Mouse (Mus musculus): ENCODE measurements at regions not wholly inside any gene's neighbourhood (a gene's known extent, or its start where the extent isn't known, plus 50 kb on each side); places are given as distances from the start of the nearest gene placed in this dataset.
"Not testable (repeated sequence)": the region's sequence is repeated elsewhere in the genome, so short reads cannot be mapped to it uniquely, and the experiment has no call there.

DNA sequence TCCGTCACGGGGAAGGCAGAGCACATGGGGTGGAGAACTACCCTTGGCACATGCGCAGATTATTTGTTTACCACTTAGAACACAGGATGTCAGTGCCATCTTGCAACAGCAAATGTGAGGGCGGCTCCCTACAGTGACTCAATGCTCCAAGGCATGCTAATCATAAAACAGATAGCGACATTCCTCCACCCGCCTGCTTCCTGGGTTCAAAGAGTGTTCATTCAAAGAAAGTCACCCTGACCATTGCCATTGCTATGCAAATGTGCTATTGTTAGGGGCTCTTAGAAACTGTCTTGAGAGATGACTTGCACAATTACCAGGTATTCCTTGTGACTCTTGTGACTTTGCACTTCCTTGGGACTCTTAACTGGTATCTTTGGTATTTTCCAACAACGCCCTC, 104.1 kb downstream of the H2al2a start:
- not testable (repeated sequence) for DNase-seq

DNA sequence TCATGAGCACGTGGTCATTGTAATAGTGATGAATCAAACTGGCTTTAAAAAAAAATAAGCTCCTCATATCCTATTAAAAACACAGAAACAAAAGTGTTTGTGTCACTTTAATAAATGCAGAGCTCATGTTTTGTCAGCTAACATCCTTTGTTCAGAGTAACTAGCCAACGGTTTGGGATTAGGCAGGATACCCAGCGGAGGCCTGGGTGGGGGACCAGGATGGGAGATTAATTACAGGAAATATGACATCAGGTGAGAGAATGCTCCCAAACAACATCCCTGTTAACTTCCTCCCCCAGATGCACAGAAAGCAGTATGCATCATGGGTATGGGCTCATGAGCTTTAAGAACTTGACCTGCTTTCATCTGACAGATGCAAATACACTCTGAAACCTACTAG, 109.1 kb downstream of the H2al2a start:
- DNase-seq, result no peak

DNA sequence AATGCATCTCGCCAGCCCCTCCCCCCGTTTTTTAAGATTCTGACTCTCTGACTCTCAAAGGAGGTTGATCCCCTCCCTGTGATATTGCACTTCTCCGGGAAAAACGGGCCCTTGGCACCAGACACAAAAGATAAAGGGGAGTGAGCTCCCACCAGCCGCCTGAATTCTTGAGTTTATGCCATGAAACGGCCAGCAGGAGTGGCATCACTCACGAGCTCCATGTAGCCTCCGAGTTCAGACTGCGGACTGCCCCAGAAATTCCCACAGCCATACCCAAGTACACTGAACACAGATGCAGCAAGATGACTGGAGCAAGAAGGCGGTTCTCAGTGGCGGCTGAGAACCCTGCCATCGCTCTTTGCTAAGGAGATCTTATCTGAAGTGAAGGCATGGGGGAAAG, 114.4 kb downstream of the H2al2a start:
- DNase-seq, result no peak

GRCm38 (mm10) chr2:17880800-17881717, 115.7 kb downstream of the H2al2a start:
- no peak for DNase-seq

DNA sequence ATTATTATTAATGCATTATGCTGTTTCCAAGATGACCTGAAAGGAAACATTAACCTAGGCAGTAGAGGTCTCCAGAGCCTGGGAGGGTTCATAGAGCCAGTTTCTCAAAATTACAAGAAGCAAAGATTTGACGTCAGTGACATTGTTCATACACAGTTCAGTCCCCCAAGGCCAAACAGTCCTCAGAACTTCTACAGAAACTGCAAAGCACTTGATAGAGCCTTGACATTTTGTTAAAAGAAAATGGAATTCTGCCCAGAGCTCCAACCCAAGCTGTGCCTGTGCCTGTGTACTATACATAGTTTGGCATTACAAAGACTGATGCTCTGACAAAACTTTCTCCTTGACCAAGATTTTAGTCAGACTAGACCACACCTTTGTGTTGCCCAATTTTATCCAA, 118.9 kb downstream of the H2al2a start:
- no peak for DNase-seq

DNA sequence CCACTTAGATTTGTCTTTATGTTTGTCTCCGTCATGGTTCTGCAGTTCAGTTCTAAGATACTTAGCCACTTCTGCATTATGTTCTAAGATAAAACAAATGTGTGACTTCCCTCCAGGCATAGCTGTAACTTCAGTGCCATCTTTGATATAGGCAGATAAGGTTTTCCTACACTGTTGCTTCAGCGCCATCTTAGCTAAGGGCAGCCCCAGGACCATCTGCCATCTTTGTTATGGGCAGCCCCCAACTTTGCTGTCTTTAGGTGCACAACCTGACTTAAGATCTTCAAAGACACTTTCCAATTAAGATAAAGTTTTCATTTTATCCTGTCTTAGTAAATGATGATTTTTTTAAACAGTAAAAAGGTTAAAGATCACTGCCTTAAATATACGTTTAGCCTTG, 119.8 kb downstream of the H2al2a start:
- no peak for DNase-seq

DNA sequence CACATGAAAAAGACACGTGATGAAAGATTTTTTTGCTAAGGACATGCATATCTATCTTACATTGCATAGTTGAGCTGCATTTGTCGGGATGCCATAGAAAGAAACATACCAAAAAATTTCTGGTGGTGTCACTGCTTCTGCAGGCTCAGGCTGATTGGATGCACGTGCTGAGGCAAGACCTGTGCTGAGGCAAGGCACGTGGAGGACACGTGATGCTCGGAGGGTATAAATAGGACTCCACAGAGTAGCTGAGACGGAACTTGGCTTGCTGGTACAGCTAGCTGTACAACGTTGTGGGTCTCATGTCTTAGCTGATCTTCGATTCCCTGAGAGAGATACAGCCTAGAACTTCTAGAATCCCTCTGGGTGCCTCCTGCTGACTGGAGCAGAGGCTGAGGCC, 120.6 kb downstream of the H2al2a start:
- no peak for DNase-seq

DNA sequence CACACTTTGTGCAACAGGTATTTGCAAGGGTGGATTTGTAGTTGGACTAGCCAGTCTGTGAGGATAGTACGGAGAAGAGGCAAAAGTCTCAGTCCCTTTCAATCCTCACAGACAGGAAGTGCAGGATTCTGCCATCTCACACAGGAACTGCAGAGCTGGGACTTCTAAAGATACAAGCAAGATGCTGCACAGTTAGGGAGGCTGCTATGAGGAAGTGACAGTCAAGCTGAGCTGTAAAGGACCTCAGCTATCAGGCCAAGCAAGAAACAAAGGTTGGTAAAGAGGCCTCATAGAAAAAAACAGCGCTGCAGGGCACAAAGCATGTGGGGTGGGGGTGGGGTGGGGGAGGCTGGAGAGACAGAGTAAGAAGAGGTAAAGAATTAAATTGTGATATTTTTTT, 126.2 kb downstream of the H2al2a start:
- DNase-seq, result no peak

DNA sequence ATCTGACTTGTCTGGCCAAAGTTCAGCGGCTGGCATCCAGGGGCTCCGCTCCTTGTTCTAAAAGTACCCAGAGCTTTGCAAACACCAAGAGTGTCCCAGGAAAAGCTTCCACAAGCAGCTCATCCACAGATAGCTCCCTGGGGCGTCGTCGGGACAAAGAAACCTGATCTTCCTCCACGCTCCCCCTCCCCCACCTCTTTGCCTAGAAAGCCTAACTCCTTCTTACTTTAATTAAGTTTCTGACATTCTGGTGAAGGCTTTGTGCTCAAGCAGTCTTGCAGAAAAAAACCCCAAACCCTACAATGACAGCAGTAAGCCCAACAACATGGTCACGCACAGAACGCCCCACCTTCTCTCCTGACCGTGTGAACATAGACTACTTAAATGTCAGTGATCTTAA, 128.6 kb downstream of the H2al2a start:
- no peak for DNase-seq

DNA sequence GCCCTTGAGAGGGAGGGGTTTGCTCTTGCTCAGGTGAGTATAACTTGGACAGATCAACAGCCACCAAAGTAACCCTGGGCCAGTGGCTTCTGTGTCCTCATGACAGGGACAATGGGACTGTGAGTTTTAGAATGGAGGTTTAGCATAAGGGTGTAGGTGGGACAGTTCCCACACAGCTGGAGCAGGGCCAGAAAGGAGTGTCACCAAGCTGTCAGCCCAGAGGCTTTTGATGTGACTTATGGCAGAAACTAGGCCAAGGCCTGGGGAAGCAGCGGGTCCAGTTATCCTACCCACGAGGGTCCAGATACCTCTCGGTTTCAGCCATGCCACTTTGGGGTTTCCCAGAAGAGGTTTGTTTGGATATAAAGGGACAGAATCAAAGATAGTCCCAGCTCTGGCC, 129.4 kb downstream of the H2al2a start:
- no peak for DNase-seq

DNA sequence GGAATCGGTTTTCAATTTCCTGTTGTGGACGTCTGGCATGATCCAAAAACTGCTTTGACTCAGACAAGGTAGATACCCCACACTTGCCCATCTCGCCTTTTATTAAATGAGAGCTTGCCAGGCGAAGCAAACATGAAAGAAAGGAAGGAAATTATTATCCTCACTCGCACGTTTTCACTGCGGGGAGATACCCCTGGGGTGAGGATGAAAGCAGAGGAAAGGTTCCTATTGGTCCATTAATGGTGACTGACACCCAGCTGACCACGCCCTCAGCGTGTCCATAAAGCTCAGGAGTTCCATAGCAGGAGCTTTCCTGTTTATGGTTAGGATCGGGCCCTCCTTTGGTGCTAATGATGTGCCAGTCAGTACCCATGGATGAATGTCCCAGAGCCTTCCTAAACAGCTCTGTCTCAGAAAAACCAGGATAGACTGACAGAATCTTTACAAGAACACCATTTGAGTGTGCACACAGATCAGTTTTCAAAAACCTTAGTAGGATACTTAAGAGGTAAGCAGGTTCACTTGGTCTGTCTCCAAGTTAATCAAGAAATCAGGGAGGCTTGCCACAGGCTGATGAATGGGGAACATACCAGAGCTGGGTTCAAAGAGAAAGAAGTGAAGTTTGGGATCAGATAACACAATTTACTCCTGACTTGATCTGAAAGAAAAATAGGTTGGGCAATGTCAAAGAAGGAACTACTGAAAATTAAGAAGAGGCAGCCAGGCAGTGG, 130.7 kb upstream of the Nebl start:
- no peak for DNase-seq

DNA sequence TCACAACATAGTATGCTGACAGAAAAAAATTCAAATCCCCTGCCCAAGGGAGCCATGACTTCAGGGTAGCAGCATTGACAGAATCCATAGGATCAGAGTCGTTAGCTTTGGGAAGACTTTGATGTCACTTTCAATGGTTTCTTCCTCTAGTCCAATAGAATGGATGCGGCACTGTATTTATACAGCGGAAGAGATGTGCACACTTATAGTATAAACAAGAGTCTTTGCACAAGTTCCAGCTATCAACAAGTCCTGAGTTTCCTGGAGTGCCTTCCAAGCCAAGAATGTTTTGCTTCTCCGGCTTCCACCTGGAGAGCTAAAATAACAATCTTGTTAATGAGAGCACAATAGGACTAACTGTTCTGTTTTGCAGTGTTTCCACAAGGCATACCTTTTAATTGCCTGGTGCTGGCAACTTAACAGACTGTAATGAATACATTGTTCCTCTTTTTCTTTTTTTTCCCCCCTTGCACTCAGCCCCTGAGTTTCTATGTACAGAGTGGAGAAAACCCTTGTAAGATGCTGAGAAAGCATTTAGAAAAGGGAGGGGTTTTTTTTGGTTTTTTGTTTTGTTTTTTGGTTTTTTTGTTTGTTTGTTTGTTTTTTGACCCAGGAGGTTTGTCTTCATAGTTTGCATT, 129.8 kb upstream of the Nebl start:
- no peak for DNase-seq

DNA sequence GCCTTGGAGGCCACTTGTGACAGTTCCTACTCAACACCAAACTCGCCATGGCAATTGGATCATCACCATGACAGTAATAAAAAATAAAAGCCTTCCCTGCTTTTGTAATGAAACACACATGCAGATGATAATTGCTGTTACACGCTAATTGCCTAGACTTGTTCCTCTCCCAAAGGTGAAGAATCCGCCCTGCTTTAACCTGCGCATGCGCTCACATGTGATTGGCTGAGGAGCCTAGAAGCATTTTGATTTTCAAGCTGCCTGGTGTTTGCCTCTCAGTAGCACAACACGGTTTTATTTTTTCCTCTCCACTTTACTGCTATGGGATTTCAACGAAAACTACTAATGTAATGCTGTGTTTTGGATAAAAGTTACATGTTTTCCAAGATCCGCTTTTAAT, 128.0 kb upstream of the Nebl start:
- DNase-seq, result no peak

DNA sequence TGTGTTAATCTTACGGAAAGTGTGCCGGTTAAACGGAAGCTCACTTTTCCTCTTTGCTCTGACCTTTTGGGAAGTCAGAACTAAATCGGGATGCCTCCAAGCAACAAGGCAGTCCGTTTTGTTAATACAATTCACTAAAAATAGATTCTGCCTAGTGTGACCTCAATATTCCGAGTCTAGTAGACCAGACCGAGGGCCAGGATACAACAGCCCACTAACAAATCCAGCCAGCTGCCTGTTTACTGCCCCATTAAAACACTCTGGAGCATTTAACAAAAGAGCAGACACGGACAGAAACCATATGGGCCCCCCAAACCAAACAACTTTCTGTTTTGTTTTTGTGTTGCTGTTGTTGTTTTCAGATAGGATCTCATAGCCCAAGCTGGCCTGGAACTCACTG, 127.1 kb upstream of the Nebl start:
- no peak for DNase-seq

DNA sequence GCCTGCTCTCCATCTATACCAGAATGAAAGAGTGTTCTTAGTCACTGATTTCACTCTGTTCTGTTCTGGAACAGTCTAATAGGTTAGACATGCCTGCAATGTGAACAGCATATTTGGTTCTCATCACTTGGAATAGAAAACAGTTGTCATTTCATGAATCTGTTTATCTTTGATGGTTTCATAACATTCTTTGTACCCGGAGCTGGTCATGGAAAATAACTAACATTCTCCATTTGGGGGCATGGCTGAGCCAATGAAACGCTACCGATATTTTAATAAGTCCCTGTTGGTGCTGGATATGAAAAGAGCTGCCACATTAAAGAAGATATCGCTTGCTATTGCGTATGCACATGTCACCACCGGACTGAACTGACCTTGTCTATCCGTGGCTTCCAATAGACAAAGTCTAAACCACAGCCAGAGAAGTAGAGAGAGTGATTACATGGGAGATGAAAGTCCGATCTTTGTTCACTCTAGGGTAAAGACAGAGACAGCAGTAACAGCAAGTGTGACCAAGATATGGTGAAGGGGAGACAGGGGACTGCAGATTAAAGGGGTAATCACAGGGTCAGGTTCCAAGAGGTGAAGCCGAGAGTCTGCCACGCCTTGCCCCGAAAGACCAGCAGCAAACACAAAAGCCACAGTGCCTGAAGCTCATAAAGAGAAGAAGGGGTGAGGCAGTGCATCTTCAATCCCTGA, 124.5 kb upstream of the Nebl start:
- DNase-seq, result no peak

DNA sequence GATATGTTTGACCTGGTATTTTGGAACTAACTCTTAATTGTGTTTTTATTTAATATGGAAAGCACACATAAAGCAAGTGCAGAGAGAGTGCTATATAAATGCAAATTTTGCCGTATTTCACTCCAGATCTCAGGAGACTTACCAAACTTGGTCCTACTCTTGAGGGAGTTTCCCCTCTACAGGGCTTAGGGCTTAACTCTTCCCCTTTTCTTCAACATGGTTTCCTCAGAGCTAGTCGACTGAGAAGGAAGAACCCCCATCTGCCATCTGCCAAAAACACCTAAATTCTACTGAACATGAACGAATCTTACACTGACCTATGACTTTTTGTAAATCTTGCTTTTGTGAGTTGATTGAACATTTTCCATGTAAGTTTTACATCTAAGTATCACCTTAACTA, 122.8 kb upstream of the Nebl start:
- DNase-seq, result no peak

DNA sequence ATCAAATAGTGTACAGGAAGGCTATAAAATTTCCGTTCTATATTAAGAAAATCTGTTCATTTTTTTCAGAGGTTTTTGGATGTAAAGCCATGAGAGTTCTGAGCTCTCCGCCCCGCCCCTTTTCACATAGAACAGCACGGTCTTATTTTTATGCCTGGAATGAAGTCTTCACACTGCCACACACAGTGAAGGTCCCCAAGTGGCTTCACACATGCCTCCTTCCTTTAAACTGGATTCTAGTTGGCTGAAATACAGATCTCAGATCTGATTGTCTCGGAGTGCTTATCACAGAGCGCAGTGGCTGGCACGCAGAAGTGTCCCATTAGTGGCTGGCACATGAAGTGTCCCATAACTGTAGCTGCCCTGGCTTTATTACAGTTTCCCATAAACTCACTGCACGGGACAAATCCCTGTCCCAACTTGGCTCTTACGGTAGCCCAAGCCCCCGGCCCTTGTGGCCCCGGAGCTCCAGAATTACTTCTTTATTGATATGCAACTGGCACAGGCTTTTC, 122.3 kb upstream of the Nebl start:
- DNase-seq, result no peak

DNA sequence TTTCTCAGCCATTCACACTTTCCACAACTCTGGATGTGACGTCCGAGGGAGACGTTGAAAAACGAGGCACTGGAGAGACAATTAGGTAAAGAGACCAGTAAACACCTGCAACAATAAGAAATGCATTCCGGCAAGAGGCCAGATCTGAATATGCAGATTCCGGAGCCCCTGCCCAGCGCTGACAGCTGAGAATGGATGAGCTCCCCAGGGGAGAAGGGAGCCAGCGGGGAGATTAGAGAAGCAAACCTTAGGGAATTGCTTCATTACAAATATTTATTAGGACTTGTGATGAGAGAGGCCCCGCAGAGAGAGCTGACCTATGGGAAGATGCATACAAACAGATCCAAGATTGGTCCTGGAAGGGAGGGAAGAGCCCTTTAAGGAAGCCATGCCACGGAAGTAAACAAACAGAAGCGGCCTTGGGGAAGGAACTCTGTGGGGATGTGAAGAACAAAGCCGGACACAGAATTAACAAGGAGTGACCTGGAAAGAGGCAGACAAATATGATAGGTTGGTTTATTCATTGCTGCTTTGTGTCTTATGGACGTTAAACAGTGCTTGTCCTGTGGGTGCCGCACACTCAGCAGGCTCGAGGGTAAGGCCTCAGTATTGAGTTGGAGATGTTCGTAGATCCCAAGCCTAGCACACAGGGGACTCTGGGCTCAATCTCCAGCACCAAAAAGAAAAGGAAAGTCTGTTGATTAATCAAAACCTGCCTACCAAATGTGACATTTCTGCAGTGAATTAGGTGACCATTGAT, 121.7 kb upstream of the Nebl start:
- no peak for DNase-seq

DNA sequence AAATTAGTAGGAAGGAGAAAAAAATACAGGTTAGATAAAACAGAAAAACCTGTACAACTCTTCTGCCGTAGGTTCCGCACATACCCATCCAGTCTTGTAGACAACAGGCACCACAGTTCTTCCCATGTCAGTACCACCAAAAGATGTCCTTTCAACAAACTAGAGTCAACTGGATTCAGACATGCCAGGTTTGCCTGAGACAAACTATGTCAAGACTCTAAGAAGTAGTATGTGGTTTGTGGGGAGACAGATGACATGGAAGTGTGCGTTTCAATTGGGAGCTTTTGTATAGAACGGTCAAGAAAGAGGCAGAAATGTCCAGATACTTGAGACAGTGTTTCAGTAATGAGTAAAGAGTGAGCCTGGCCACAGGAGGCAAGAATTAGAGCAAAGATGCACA, 119.5 kb upstream of the Nebl start:
- DNase-seq, result no peak

GRCm38 (mm10) chr2:17849267-17849666, 118.0 kb upstream of the Nebl start:
- no peak for DNase-seq

DNA sequence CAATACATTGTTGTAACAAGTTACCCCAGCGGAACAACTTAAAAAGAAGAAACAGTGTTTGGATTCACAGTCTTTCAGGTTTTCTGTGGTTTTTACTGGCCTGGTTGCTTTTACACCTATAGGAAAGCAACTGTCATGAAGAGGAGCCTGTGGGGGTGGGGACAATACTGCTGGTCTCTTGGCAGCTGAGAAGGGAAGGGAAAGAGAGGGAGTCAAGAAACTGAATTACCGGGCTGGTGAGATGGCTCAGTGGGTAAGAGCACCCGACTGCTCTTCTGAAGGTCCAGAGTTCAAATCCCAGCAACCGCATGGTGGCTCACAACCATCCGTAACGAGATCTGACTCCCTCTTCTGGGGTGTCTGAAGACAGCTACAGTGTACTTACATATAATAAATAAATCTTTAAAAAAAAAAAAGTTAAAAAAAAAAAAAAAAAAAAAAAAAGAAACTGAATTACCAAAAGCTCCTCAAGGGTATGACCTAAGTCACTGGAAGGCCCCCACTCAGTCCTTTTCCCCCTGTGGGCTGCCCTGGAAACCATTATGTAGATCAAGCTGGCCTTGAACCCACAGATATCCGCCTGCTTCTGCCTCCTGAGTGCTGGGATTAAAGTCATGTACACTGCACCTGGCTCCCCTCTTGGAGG, 114.3 kb upstream of the Nebl start:
- DNase-seq, result not testable (repeated sequence)
